Mouse (Mus musculus): Measurements from ENCODE around the gene Klf7.

Gene Klf7

DNA sequence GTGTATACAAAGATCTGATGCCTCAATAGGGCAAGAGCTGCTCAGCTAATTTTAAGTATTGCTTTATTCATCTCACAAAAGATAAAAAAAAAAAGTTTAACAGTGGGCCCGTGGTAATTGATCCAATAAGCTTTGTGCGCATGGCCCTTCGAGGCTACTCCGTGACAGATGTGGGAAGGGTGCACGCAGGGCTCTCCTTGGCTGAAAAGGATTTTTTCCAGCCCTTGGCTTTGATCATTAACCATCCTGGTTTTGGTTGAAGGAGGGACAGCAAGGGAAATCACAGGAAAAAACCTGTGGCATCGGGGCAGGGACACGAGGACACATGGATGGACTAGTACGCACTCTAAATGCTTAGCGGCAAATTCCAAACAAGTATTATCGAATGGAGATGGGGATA, 60.6 kb downstream of the Klf7 start:
- no peak for DNase-seq

DNA sequence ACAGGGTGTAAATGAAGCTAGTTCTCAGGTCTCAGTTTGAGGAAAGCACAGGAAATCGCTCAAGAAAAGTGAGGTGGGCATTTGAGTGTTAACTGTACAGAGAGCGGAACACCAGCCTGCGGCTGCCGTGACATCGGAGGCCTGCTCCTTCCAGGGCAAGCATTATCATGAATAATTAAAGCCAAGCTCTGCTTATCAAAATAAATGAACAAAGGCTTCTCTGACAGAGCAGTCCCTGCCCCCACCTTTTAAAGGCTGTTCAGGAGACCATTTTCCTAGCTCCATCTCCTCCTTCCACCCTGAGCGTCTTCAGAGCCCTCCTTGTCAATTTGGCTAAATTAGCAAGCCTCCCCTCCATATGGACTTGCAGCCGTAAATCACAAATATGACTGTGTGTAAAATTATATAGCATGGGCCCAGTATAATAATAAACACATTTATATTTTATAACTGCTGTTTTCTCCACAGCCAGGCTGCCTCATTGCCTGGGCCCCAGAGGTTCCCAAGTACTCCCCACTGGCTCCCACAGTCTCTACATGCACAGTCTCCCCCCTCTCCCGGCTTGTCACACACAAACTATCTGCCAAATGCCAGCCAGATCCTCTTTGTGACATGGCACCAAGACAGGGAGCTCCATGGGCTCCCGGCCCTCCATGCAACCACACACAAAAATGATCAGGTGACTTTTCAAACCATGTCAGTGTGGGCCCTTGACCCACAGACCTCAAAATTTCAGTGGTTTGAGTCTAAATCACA, 61.2 kb downstream of the Klf7 start:
- no peak for DNase-seq

DNA sequence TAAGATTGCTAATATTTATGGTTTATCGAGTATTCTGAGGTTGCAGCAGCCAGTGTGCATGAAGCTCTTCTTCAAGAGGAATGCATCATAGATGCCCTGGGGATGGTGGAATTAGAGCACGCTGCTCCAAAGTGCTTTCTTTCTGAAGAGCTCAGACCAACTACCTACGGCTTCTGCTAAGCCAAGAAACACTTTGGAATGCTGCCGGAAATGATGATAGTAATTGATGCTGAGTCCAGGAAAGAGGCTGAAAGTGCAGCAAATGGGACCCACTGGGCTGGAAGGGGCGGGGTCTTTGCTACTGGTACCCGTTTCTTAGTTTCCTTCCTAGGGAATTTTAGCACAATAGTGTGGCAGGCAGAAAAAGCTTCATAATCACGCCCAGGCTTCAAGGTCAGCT, 62.0 kb downstream of the Klf7 start:
- peak in 1 of 2 experiments; percentile 27 for DNase-seq

DNA sequence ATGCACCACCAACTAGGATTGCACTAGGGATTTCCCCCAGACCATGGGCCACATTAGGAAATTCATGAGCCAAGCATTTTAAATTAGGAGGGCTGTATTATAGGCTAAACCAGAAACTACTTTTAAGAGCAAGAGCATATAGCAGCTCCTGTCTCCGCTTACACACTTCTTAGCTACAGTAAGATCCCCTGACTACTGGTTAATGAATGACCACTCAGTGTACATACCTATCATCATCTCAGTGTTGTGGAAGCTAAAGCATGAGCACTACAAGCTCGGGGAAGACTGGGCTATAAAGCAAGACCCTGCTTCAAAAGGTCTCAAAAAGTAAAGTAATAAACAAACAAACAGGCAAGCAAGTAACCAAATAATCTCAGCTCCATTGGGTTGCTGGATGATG, 65.5 kb downstream of the Klf7 start:
- DNase-seq = no peak

DNA sequence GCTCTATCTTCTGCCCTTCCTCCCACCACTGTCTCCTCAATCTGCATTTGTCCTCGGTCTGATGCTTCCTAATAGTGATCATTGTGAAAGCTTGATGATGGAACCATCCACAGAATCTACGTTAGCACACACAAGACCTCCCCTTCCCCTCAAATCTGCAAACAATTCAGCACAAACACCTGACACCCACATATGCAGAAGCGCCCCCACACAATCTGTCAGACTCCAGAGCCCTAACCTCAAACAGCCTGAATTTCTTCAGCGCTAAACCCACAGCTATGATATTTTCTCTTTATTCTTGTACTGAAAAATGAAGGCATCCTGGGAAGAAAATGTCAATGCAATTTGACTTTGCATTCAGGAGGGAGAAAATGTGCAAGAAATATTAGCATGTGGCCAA, 66.1 kb downstream of the Klf7 start:
- no peak for DNase-seq

DNA sequence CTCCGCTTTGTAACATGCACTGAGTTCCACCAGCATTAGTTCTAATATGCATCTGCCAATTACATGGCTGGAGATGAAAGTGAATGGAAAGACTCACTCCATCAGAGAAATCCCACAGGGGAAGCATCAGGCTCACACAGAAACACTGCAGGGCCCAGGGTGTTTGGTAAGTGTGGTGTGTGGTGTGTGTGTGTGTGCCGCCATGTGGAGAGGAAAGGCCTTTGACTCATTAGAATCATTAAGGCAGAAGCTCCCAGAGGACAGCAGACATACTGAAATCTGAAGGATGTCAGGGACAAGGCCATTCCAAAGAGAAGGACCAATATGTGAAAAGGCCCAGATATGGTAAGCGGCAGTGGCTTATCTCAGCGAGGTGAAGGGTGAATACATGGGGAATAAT, 66.9 kb downstream of the Klf7 start:
- DNase-seq = no peak

DNA sequence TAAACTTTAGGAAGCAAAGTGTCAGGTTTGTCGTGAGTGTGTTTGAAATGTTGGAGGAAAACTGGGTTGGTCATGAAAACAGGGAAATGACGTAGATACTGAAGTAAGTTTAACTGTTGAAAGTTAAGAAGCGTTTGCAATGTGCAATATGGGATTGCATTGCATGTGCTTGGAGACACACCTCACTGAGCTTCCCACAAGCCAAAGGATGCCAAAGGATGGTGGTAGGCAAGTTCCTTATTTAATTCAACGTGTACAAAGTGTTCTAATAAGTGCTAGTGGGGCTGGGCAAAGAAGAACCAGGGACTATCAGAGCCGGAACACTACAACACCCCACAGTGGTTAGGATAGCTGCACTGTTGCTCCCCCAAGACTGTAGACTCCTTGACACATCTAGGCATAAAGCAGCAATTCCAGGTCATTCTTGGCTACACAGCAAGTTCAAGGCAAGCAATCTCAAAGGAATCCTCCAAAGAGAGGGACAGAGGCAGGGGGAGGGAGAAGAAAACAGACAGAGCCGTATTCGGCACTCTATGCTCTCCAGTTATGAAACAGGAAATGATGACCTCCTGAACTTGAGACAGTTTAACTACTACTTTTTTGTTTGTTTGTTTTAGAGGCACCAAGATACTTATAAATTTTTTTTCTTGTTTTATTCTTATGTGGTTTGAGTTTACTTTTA, 69.9 kb downstream of the Klf7 start:
- DNase-seq = no peak

DNA sequence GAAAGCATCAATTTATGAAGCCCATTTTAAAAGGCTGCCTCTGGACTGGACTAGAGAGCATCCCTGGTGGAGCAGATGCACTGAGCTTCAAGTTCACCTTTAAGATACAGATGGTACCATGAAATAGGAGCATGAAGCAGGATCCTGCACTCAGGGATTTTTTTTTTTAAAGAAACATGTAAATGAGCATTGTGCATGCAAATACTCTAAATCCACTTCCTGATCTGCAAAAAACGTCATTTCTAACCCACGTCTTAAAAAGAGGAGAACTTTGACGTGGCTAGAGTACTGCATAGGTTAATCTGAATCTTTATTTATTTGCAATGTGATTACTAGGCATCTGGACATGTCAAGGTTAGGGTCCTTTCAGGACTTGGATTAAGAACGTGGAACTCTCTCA, 73.5 kb downstream of the Klf7 start:
- DNase-seq = no peak

DNA sequence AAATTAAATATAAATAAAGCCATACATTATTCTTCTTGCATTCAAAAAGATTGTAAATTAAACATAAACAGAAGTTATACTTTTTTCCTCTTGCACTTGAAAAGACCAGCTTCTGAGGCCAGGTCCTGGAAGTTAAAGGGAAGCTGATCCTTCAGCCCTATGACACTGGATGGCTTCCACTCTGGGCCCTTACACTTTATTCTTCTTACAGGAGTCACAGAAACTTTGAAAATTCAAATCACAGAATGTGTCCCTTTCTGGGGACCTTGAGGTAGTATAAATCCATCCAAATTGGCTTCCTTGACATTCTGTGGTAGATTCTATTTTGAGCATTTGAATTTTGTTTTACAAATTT, 75.3 kb downstream of the Klf7 start:
- DNase-seq = no peak

DNA sequence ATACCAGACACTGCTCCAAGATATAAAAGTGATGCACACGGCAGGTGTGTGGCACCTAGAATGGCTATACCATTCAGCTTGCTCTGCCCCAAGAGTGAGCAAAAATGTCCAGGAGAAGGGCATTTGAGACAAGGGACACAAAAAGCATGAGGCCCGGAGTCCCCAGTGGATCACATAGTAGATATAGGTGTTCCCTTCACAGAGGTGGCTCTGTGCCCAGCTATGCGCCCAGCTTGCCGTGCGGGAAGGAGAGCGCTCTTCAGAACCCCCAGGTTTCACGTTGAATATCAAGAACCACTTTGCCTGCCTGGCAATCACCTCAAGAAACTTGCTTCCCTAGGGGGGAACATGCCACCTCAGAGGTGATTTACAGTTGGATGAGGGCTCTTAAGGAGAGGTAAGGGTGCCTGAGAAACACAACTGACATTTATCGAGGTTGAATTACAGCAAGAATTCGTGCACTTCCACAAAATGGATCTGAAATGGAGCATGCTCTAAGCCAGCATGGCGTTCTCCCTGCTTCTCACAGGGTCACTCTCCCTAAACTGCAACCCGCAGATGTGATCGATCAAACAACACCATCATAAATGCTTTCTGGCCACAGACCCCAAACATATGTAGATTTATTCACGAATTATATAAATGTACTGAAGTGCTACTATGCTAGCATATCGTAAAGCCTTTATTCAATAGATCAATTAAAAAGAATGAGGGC, 75.8 kb downstream of the Klf7 start:
- DNase-seq = no peak

DNA sequence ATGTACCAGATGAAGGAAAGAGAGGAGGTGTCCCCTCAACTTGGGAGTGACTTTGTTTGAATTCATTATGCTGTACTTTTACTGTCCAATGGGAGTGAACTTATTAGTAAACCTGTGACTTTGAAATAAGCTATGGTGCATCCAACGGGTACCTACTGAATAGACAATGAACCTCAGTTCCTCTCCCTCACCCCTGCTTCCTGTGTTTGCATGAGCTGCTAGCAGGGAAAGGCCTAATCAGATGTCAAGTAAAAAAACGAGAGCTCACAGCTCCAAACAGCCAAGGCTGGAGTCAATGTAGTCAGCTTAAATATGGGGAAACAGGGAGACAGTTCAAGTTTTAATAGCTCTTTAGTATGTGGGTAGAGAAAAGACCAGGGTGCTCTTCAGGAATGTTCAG, 77.5 kb downstream of the Klf7 start:
- DNase-seq = no peak

DNA sequence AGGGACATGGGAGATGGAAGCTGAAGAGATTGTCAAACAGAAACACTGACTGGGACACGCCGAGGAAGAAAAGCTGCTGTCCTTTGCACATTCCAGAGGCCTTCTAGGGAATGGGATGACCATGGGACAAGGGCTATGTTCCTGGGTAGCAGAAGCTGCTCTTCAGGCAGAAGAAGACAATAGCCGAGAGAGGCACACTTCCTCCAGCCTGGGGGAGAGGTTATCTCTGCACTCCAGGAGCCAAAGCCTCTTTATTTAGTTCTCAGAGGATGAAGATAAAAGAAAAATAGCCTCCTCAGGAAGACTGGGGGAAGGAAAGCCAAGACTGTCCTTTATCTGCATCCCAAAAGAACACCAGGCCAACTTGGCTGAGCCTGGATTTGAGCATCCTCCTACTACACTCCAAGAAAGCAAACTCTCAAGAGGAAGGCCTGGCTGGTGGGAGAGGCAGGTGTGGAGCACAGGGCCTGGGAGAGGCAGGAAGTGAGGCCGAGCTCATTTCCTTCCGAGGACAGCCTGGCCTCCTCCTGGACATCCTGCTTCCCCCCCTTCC, 81.2 kb downstream of the Klf7 start:
- DNase-seq = no peak

DNA sequence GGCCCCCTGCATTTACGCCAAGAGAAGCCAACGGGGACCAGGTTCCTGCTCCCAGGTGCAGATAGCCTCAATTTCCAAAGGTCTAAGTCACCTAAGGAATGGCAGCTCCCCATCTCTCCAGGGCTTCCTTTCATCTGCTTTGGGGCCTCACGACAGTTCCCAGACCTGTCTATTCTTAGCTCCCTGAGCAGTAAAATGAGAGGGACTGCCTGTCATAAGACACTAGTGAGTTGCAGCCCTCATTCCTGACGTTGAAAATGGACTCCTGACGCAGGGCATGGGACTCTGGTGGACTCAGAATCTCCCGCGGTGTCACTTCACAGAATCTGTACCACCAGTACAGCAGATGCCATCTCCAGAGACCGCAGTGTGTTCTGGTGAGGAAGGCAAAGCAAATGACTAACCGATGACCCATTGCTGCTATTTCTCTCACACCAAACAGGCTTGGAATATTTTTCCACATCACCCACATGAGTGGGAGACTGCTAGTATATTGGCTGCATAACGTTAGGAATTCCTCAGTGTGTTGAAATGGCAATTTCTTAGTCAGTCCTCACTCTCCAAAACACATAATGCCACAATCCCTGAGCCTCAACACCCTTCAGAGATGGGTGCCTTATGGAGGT, 81.9 kb downstream of the Klf7 start:
- DNase-seq = no peak

DNA sequence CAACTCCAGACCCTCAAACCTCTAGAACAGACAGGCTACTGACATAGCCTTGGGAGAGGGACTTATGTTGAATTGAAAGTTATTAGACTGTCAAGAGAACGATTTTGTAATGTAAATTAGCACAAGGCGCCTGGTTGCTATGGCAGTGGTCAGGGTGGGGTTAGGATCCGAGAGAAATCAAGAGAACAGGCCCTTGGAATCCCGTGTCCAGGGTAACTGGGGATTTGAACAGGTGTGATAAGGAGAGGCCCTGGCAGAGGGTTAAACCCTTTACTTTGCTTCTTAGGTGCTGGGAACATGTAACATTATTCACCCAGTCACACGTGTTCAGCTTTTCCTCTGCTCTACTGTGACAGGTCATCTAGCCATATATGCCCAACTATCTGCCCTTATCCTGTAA, 83.7 kb downstream of the Klf7 start:
- DNase-seq = no peak

DNA sequence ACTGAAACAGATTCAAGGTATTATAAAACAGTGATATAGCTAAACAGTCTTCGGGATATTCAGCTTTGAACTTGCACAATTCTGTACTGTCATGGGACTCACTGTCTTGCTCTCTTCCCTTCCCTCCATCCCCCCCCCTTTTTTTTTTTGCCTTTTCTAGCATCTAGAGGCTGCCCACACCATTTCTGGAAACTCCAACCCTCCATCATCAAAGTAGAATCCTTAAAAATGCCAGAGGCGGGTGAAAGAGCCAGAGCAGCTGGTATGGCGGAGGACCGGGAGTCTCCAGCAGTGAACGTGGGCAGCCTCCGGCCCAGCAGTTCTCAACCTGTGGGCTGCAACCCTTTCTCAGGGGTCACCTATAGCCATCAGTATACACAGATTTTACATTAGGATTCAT, 84.3 kb downstream of the Klf7 start:
- no peak for DNase-seq

DNA sequence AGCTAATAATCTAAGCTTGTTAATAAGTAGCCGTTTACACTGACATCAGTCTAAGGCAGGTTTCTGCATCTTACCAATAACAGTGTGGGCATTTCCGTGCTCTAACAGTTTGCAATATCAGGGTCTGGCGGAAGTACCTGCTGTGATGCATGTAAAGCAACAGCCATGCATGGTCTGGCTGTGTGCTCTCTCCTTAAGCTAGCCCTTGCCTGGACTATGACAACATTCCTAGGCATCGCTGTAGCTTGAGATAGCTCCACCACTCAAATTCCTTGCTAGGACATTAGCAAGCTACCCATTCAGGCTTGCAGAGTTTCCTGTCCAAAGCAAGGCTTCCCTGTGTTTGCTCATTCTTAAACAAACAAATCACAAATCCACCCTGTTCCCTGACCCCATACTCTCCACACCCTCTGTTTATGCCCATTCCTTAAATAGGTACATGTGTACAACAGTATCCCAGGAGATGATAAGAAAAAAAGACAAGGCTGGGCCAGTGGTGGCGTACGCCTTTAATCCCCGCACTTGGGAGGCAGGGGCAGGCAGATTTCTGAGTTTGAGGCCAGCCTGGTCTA, 85.1 kb downstream of the Klf7 start:
- no peak for DNase-seq

DNA sequence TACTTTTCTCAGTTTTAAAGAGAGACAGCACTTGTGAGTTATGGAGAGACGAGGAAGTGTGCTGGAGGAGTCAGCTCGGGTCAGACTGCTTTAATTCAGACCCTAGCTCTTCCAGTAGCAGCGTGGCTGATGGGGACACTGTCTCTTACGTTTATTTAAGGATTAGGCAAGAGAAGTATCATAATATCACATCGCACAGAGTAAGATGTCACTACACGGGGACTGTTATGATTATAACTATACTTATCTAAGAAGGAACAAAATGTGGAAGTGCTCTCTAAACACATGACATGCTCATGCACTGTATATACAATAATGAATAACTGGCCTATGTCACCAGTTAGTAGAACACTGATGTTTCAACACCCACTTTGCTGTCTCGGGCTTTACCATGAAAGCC, 86.3 kb downstream of the Klf7 start:
- no peak for DNase-seq

DNA sequence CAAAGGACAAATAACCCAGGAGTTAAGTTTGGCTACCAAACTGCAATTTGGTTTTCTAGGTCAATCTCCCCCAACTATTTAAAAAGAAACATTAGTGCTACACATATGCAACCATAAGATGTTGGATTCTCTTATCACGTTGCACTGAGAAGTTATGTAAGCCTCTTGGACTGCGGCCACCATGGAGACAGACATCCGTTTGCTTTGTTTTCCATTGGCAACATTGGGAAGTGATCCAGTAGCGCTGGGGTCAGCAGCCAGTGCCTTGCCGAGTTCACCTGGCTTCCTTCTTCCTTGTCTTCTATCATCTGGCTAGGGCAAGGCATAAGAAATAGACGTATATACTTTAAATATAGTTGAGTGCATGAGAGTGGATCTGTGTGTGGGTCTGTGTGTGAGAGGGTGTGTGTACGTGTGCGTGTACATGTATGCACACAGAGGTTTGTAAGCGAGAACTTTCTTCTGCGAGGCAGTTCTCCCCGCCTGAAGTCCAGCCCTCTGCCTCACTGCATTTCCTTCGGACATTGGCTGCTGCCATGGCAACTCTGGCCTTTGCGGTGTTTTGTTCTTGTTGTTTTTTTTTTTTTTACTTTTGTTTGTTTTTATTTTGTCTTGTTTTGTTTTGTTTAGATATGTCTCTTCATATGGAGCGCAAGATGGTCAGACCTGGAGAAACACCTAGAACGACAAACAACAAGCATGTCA, 86.8 kb downstream of the Klf7 start:
- DNase-seq = peak in 1 of 2 experiments; percentile 31

DNA sequence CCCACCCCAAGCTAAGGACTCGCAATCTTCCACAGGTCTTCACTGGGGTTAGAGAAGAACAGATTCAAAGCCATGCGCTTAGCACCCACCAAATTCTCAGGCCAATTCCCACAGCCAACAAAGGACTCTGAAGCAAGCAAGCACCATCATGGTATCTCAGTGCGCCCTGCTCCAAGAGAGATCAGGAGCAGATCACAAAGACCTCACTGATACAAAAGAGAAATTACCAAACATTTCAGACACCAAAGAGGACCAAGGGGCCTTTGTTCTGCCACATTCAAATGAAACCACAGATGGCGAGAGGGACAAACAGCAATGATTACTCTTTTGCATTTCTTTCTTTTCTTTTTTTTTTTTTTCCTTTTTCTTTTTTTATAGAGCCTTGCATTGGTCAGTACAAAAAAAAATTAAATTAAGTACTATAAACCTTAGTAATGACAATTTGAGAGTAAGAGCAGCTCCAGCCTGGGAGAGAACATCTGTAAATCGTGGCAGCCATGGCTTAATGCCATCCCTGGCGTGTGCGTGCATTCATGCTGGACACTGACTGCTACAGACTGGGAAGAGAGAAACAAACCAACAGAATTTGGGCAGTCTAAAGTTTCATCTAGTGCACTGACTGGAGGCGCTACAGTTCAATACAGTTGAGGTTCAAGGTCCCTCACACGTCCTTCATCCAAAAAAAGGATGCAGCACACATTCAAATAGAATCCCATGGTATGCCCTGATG, 89.4 kb downstream of the Klf7 start:
- no peak for DNase-seq

DNA sequence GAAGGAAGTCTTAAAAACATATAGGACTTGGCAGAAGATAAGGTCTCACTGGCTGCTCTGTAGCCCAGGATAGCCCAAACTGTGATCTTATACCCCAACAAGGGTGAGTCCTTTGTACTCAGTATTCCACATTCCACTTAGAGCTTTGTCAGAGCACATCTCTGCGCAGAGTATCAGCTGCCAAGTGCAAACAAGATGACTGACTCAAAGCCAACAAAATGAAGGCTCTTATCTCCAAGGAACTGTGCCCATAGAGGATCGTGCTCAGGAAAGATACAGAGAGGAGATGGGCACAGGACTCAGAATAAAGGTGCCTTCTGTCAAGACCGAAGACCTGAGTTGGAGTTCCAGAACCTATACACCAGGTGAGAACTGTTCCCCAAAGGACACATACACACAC, 100.1 kb downstream of the Klf7 start:
- DNase-seq = no peak
